Mouse (Mus musculus) ES-Bruce4 (cell line): ENCODE results near the gene Samd13. TPM values are rescaled to one million over a fixed set of nuclear protein-coding genes. Genes with fewer than 3 reads are reported as not detected.

Experiments
- H3K27ac ChIP-seq: 2 replicates; pipeline ENCODE4 v1.5.1; 2012; ENCODE audit warnings: low read length, inconsistent platforms; ENCODE audit not compliant: insufficient read depth
- H3K27me3 ChIP-seq: 2 replicates; pipeline ENCODE4 v1.6.1; 2012; ENCODE audit warnings: mild to moderate bottlenecking, low read length, inconsistent platforms; ENCODE audit not compliant: control insufficient read depth, poor library complexity, insufficient read depth, severe bottlenecking
- H3K36me3 ChIP-seq: 2 replicates; pipeline ENCODE4 v1.6.1; 2012; ENCODE audit warnings: inconsistent platforms, mild to moderate bottlenecking, low read length, moderate library complexity; ENCODE audit not compliant: control insufficient read depth, poor library complexity, insufficient read depth, severe bottlenecking
- H3K4me1 ChIP-seq: one replicate; pipeline ENCODE4 v1.8.1; 2011; ENCODE audit warnings: low read length; ENCODE audit not compliant: control insufficient read depth, insufficient read depth
- H3K4me3 ChIP-seq: 2 replicates; pipeline ENCODE4 v1.5.1; 2011; ENCODE audit warnings: low read depth, mild to moderate bottlenecking, low read length
- H3K9ac ChIP-seq: 2 replicates; pipeline ENCODE4 v1.6.1; 2012; ENCODE audit warnings: low read depth, mild to moderate bottlenecking, inconsistent platforms; ENCODE audit not compliant: poor library complexity, severe bottlenecking
- H3K9me3 ChIP-seq: replicated peaks from 2 replicates; pipeline ENCODE4 v1.6.1; 2012; ENCODE audit warnings: mild to moderate bottlenecking, low read length, inconsistent platforms; ENCODE audit not compliant: control insufficient read depth, poor library complexity, insufficient read depth, severe bottlenecking
- CTCF ChIP-seq: IDR thresholded peaks from one replicate; pipeline ENCODE4 v1.8.1; 2011; ENCODE audit warnings: low read depth, low read length
- EP300 ChIP-seq: IDR thresholded peaks from 2 replicates; pipeline ENCODE4 v1.6.1; 2011; ENCODE audit warnings: low read depth, low read length; ENCODE audit not compliant: insufficient read depth
- POLR2A ChIP-seq: IDR thresholded peaks from one replicate; pipeline ENCODE4 v1.8.1; 2011; ENCODE audit warnings: low read length; ENCODE audit not compliant: insufficient read depth
- polyA plus RNA-seq: library from polyadenylated mRNA; stranded (reverse); fragments of >200 nt; gene quantifications from 2 replicates; pipeline ENCODE4 v1.2.4, GENCODE M21; 2011; ENCODE audit warnings: low read depth; ENCODE audit not compliant: missing spikeins, insufficient read depth, insufficient read length

Gene Samd13
- polyA plus RNA-seq, 1 experiment: not detected

DNA sequence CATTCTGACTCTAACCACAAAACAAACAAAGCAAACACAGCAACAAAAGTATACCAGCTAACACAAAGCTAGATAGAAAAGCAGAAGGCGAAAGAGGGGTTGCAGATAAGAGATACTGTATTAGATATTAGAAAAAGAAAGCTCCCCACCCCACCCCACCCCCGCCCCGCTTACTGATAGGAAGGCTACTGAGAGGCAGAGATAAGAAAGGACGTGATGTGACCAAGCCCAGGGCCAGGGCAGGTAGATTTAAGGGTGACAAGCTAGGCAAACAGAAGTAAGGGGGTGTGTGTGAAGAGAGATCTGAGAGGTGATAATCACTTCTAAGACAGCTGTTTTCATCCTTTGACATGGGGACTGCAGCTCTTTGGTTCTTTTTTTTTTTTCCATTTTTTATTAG lies 67.0 kb downstream of the Samd13 start:
- no peaks in the 10 kb centered on the region for H3K9me3 ChIP-seq
- H3K36me3 ChIP-seq: no peaks in the 10 kb centered on the region
- H3K4me3 ChIP-seq: no peak overlapping the region
- H3K4me1 ChIP-seq: no peaks in the 10 kb centered on the region
- no peak overlapping the region for H3K27ac ChIP-seq
- no peak overlapping the region for H3K9ac ChIP-seq
- H3K27me3 ChIP-seq: no peaks in the 10 kb centered on the region; the same call in 1 of the 2 replicates
- no peak for TF ChIP-seq EP300
- TF ChIP-seq POLR2A: no peak
- no peak for TF ChIP-seq CTCF

GRCm38 (mm10) chr3:146617946-146618345 lies 67.4 kb downstream of the Samd13 start:
- H3K9ac ChIP-seq: no peak overlapping the region
- no peaks in the 10 kb centered on the region for H3K36me3 ChIP-seq
- H3K27ac ChIP-seq: no peak overlapping the region
- H3K4me3 ChIP-seq: no peak overlapping the region
- H3K9me3 ChIP-seq: no peaks in the 10 kb centered on the region
- H3K27me3 ChIP-seq: no peaks in the 10 kb centered on the region; the same call in 1 of the 2 replicates
- no peaks in the 10 kb centered on the region for H3K4me1 ChIP-seq
- no peak for TF ChIP-seq EP300
- no peak for TF ChIP-seq CTCF
- no peak for TF ChIP-seq POLR2A

DNA sequence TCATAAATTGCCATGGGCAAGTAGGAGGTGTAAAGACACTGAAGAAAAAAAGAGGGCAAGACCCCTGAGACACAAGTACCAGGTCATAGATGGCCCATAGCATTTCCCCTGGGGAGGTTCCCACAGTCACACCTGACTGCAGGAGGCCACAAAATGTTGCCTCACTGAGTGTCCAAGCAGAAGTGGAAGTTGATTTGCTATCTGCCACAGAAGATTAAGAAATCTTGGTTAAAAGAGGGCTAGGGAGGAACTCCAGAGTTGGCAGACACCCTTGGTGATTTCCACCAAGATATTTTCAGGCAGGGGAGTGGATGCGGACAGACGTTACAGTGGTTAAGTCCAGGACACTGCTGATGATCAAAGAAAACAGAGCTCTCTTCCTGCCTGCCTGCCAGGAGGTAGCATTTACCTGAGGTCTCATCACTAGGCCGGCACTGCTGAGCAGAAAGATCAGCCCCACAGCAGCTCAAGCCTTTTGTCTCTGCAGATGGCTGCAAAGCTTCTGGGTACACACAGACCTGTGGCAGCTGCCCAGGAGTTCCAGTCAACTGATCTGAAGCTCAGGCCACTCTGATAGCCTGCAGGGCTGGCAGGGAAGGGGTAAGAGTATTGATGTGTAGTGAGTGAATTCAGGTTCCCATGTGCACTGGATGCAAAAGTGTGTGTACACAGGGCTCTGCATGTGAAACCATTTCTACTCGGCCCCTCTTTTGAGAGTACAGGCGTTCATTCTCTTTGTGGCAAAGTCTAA lies 68.7 kb downstream of the Samd13 start:
- H3K4me3 ChIP-seq: no peak overlapping the region
- no peak overlapping the region for H3K27ac ChIP-seq
- TF ChIP-seq CTCF (no peak), EP300 (no peak), POLR2A (no peak)
- H3K9me3 ChIP-seq: no peaks in the 10 kb centered on the region
- no peaks in the 10 kb centered on the region for H3K4me1 ChIP-seq
- H3K9ac ChIP-seq: no peak overlapping the region
- no peaks in the 10 kb centered on the region for H3K36me3 ChIP-seq
- no peaks in the 10 kb centered on the region for H3K27me3 ChIP-seq

DNA sequence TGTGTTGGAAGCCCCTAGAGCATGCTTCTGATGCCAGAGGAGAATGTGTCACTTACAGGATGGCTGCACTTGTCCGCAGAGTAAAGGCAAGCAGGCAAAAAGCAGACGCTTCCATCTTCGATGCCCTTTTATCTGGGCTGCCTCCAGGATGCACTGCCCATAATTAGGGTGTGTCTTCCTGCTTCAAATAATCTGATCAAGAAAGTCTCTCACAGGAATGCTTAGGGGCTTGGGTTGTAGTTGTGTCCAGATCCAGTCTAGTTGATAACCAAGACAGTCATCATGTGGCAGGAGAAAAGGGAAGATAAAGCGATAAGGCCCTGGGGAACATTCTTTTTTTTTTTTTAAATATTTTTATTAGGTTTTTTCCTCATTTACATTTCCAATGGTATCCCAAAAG lies 69.9 kb downstream of the Samd13 start, which contains the start of gene Dnase2b:
Dnase2b (minus strand) TSS at position 101 of the 400 bp plus-strand sequence.
- H3K27me3 ChIP-seq: no peaks in the 10 kb centered on the region
- H3K9me3 ChIP-seq: no peaks in the 10 kb centered on the region
- TF ChIP-seq CTCF (no peak), EP300 (no peak), POLR2A (no peak)
- H3K4me1 ChIP-seq: no peaks in the 10 kb centered on the region
- H3K27ac ChIP-seq: no peak within 1 kb of the TSS
- H3K9ac ChIP-seq: no peak within 1 kb of the TSS
- H3K36me3 ChIP-seq: no peaks in the 10 kb centered on the region
- no peak within 1 kb of the TSS for H3K4me3 ChIP-seq

DNA sequence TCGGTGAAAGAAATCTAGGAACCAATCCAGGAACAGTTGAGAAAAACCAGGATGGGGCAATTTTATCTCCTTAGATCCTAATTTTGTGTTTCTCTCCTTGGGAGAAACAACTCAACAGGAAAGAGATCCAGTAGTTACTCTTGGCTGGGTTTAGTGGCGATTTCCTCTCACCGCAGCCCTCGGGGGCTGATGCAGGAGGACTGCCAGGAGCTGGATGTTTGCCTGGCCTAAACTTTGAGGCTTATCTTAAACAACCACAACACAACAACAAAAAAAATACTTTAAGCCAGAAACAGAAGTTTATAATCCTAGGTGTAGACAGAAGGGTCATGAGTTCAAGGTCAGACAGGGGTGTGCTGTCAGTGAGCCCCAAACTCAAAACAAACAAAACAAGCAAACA lies 73.6 kb downstream of the Samd13 start:
- Histone ChIP-seq H3K4me3 (no peak overlapping the region), H3K27ac (no peak overlapping the region), H3K4me1 (no peaks in the 10 kb centered on the region), H3K27me3 (no peaks in the 10 kb centered on the region), H3K9me3 (no peaks in the 10 kb centered on the region), H3K9ac (no peak overlapping the region), H3K36me3 (no peaks in the 10 kb centered on the region)
- TF ChIP-seq POLR2A (no peak), CTCF (no peak), EP300 (no peak)

DNA sequence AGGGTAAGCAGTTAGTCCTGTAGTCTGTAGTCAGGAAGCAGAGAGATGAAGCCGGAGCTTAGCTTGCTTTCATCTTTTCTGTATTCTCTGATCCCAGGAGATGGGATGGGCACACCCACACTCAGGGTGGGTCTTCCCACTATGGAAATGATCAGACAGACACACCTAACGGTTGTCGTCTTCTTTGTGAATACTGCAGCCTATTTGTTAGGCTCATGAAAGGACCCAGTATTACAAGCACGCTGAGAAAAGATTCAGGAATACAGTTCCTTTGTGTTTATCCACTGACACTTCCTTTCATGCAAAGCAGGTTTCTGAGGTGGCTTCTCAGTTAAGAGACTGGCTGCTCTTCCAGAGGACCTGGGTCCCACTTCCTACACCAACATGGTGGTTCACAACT lies 74.1 kb downstream of the Samd13 start:
- TF ChIP-seq POLR2A: no peak
- no peak for TF ChIP-seq EP300
- TF ChIP-seq CTCF: no peak
- H3K36me3 ChIP-seq: no peaks in the 10 kb centered on the region
- no peak overlapping the region for H3K9ac ChIP-seq
- no peaks in the 10 kb centered on the region for H3K27me3 ChIP-seq
- H3K9me3 ChIP-seq: no peaks in the 10 kb centered on the region
- H3K27ac ChIP-seq: no peak overlapping the region
- no peak overlapping the region for H3K4me3 ChIP-seq
- H3K4me1 ChIP-seq: no peaks in the 10 kb centered on the region
